Mouse (Mus musculus) testis, adult 2 months (tissue): Measurements from ENCODE around the gene Zfp93. TPM values are rescaled to one million over a fixed set of nuclear protein-coding genes. Genes with fewer than 3 reads are reported as not detected.

Experiments used
- H3K27ac ChIP-seq: fragments of 200-500 bp; 2 replicates; pipeline ENCODE4 v1.5.1; 2012; ENCODE audit warnings: low read depth, low read length; ENCODE audit not compliant: control insufficient read depth, insufficient read depth
- H3K27me3 ChIP-seq: fragments of 200-500 bp; 2 replicates; pipeline ENCODE4 v1.6.1; 2012; ENCODE audit warnings: mild to moderate bottlenecking, low read length, moderate library complexity; ENCODE audit not compliant: control insufficient read depth, insufficient read depth
- H3K36me3 ChIP-seq: fragments of 200-500 bp; 2 replicates; pipeline ENCODE4 v1.6.1; 2012; ENCODE audit warnings: mild to moderate bottlenecking, low read length; ENCODE audit not compliant: control insufficient read depth, insufficient read depth
- H3K4me1 ChIP-seq: fragments of 200-500 bp; 2 replicates; pipeline ENCODE4 v1.6.1; 2012; ENCODE audit warnings: low read length; ENCODE audit not compliant: control insufficient read depth, insufficient read depth
- H3K4me3 ChIP-seq: fragments of 200-500 bp; 2 replicates; pipeline ENCODE4 v1.5.1; 2012; ENCODE audit warnings: low read depth, mild to moderate bottlenecking, low read length, moderate library complexity, mixed read lengths; ENCODE audit not compliant: control insufficient read depth
- CTCF ChIP-seq: fragments of 200-500 bp; IDR thresholded peaks from 2 replicates; pipeline ENCODE4 v1.5.1; 2012; ENCODE audit warnings: low read depth, mild to moderate bottlenecking, inconsistent platforms, low read length, moderate library complexity; ENCODE audit not compliant: control insufficient read depth, insufficient read depth, insufficient replicate concordance
- POLR2A ChIP-seq: fragments of 200-500 bp; IDR thresholded peaks from 2 replicates; pipeline ENCODE4 v1.6.1; 2012; ENCODE audit warnings: low read depth, mild to moderate bottlenecking, inconsistent platforms, low read length, moderate library complexity; ENCODE audit not compliant: control insufficient read depth
- polyA plus RNA-seq: library from polyadenylated mRNA; depleted of rRNA; stranded (reverse); fragments of >200 nt; gene quantifications from 2 replicates; pipeline ENCODE4 v1.2.3, GENCODE M21; 2012; rRNA removed

Gene Zfp93
- 3.9 and 4.6 TPM in 2 replicates for polyA plus RNA-seq

GRCm38 (mm10) chr7:24270288-24270672 is at the start of gene Zfp93:
Gene Zfp93, plus strand, starts transcription at chr7:24270420.
- Histone ChIP-seq H3K27ac (peak within 1 kb of the TSS; percentile 34; the same call in 1 of the 2 replicates), H3K4me1 (peaks cover 8% of the 10 kb centered on the region), H3K36me3 (no peaks in the 10 kb centered on the region), H3K27me3 (no peaks in the 10 kb centered on the region), H3K4me3 (peak within 1 kb of the TSS; percentile 89)
- TF ChIP-seq POLR2A: peak; percentile 26; the same call in 1 of the 2 replicates
- no peak for TF ChIP-seq CTCF

GRCm38 (mm10) chr7:24237040-24237791 is 33.0 kb upstream of the Zfp93 start, which contains the start of gene Zfp109:
Gene Zfp109, minus strand, starts transcription at chr7:24237560.
- Histone ChIP-seq H3K27ac (no peak within 1 kb of the TSS), H3K4me1 (peaks cover 6% of the 10 kb centered on the region), H3K36me3 (no peaks in the 10 kb centered on the region), H3K4me3 (peak within 1 kb of the TSS; percentile 74), H3K27me3 (no peaks in the 10 kb centered on the region)
- TF ChIP-seq POLR2A (peak; percentile 57), CTCF (no peak)

DNA sequence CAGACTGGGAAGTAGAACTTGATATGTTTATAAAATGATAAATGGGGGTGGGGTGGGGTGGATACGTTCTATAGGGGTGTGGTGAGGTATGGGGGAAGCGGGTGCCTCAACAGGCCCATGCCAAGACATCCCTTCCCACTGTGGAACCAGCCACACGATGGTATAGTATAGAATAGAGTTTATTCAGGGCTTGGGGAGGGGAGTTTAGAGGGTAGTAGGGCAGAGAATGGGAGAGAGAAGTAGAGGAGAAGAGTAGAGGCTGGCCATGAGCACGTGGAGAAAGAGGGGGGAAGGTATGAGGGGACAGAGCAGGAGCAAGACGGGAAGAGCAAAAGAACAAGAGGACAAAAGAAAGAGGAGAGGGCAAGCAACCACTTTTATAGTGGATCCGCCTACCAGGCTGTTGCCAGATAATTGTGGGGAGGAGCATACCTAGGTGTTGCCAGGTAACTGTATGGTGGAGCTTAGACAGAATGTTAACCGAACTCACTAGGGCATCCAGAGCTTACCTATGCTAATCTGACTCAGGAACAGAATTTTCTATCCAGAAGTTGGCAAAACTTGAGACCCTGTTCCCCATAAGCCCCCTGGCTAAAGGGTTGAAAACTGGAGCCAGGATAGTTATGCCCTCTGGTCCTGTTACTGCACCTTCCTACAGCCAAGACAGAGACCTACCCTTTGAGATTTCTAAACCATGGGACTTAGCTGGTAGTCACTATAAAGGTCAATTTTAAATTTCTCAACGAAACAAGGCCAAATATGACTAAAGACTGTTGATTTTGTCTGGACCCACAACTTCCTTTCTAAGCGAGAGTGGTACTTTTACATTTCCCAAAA is 16.2 kb upstream of the Zfp93 start:
- Histone ChIP-seq H3K4me3 (no peak overlapping the region), H3K36me3 (no peaks in the 10 kb centered on the region), H3K27ac (no peak overlapping the region), H3K27me3 (no peaks in the 10 kb centered on the region), H3K4me1 (peaks cover 4% of the 10 kb centered on the region; the same call in 1 of the 2 replicates)
- TF ChIP-seq POLR2A: no peak
- TF ChIP-seq CTCF: no peak

DNA sequence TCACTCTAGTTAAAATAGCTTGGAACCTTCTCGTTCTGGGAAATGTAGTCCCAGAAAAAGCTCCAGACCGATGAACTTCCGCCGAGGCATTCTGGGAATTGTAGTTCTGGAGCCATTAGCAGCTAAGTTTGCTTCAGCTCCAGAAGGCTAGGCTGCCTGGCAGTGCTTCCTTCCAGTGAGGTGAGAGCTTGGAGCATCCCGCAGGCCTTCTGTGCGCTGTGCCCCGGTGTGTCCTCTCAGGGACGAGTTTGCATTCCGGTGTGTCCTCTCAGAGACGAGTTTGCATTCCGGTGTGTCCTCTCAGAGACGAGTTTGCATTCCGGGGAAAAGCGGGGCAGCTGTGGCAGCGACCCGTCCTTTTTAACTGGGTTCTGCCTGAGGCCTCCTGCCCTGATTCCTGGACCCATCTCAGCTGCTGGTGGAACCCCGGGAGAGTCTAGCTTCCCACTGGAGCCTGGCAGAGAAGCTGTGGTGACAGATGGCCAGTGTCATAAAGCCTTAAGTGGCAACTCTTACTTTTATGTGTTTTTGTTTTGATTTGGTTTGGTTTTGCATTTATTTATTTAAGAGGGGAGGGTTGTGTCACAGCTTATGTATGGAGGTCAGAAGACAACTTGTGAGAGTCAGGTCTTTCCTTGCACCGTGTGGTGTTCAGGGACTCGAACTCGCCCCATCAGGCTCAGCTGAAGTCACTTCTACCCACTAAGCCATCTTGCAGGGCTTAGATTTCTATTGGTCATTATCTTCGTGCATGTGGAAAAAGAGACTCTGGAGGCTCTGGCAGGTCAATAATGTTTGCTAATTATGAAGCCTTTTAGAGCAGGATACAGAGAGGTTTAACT is 15.4 kb upstream of the Zfp93 start, which contains the start of gene Zfp108:
TSS of gene Zfp108 (plus strand) at position 162 of the 842 bp plus-strand sequence.
- no peak within 1 kb of the TSS for H3K27ac ChIP-seq
- no peaks in the 10 kb centered on the region for H3K27me3 ChIP-seq
- TF ChIP-seq POLR2A (peak; percentile 58; the same call in 1 of the 2 replicates), CTCF (no peak)

GRCm38 (mm10) chr7:24259306-24259999 is 10.8 kb upstream of the Zfp93 start:
- H3K36me3 ChIP-seq: no peaks in the 10 kb centered on the region
- no peaks in the 10 kb centered on the region for H3K4me1 ChIP-seq
- no peak for TF ChIP-seq CTCF
- no peak for TF ChIP-seq POLR2A
- H3K27ac ChIP-seq: no peak overlapping the region
- H3K4me3 ChIP-seq: no peak overlapping the region
- no peaks in the 10 kb centered on the region for H3K27me3 ChIP-seq

More for the DNA sequence above, 15.4 kb upstream of the Zfp93 start, which contains the start of gene Zfp108:
- Histone ChIP-seq H3K4me3 (peak within 1 kb of the TSS; percentile 80), H3K4me1 (peaks cover 4% of the 10 kb centered on the region; the same call in 1 of the 2 replicates), H3K36me3 (no peaks in the 10 kb centered on the region)

- Histone ChIP-seq H3K4me3 (no peak overlapping the region), H3K27ac (no peak overlapping the region), H3K36me3 (no peaks in the 10 kb centered on the region), H3K27me3 (no peaks in the 10 kb centered on the region), H3K4me1 (no peaks in the 10 kb centered on the region)
- TF ChIP-seq CTCF: no peak
- no peak for TF ChIP-seq POLR2A
Measured at GRCm38 (mm10) chr7:24260000-24260312, 10.3 kb upstream of the Zfp93 start.
